Mouse (Mus musculus) CH12.LX (cell line): ENCODE data around the gene Sugct.

Experiments used
- CTCF ChIP-seq, 2 experiments: IDR thresholded peaks in 1 of 2; conservative IDR thresholded peaks in 1 of 2; 2 replicates each; pipeline ENCODE4 v1.5.1; 2011 to 2012; ENCODE audit warnings: low read depth in 2 of 2, low read length in 2 of 2, improper control_type of control experiment in 1 of 2, inconsistent platforms in 1 of 2, mild to moderate bottlenecking in 1 of 2, moderate library complexity in 1 of 2
- EP300 ChIP-seq: IDR thresholded peaks from 2 replicates; pipeline ENCODE4 v1.6.1; 2011; ENCODE audit warnings: low read length, improper control_type of control experiment
- MEF2A ChIP-seq: IDR thresholded peaks from 2 replicates; pipeline ENCODE4 v1.6.1; 2014; ENCODE audit warnings: low read depth, mild to moderate bottlenecking, inconsistent platforms, low read length, improper control_type of control experiment, borderline replicate concordance
- POLR2A ChIP-seq: IDR thresholded peaks from 2 replicates; pipeline ENCODE4 v1.6.1; 2011; ENCODE audit warnings: low read depth, mild to moderate bottlenecking, improper control_type of control experiment, low read length
- SMC3 ChIP-seq: IDR thresholded peaks from 2 replicates; pipeline ENCODE4 v1.6.1; 2011; ENCODE audit warnings: low read depth, low read length, improper control_type of control experiment
- TBP ChIP-seq: conservative IDR thresholded peaks from 2 replicates; pipeline ENCODE4 v1.6.1; 2011; ENCODE audit warnings: low read depth, low read length, improper control_type of control experiment
- TCF12 ChIP-seq: IDR thresholded peaks from 2 replicates; pipeline ENCODE4 v1.6.1; 2014; ENCODE audit warnings: low read depth, mild to moderate bottlenecking, inconsistent platforms, low read length, improper control_type of control experiment
- USF2 ChIP-seq: conservative IDR thresholded peaks from 2 replicates; pipeline ENCODE4 v1.6.1; 2011; ENCODE audit warnings: low read depth, low read length, improper control_type of control experiment

DNA sequence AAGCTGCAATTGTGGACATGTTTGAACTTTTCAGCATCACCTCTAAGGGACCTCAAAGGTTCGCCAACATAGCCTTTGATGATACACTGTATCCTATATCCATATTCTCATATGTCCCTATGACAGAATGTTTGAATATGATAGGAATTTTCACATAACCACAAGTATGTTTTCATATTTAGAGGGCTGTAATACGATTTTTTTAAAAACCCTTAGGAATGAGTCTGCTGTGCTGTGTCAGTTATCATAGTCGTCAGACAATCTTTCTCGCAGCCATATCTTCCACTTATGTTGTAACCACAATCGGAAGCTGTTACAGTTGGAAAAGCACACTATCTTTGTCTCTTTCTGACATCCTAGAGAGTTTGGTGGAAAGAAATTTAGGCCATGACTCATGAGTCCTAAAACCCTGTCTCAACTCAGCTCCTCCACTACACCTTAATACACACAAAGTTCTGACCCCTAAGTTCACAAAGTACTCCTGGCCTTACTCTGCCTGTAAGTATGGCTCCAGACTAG is 201.2 kb downstream of the Sugct start:
- TF ChIP-seq POLR2A (no peak), EP300 (no peak), TBP (no peak), MEF2A (no peak), SMC3 (no peak), CTCF (conservative IDR thresholded peaks at IDR 0.05 in 1 of 2, IDR thresholded peaks at IDR 0.05 in 1 of 2; ENCODE audit: low read depth in 2 of 2, low read length in 2 of 2) (no peak), USF2 (no peak), TCF12 (no peak)
